Mouse (Mus musculus): ENCODE measurements at regions not wholly inside any gene's neighbourhood (a gene's known extent, or its start where the extent isn't known, plus 50 kb on each side); places are given as distances from the start of the nearest gene placed in this dataset.

- DNase-seq: no peak
These were observed 395.5 kb downstream of the Wdr11 start for GRCm38 (mm10) chr7:129987119-129987665.

DNA sequence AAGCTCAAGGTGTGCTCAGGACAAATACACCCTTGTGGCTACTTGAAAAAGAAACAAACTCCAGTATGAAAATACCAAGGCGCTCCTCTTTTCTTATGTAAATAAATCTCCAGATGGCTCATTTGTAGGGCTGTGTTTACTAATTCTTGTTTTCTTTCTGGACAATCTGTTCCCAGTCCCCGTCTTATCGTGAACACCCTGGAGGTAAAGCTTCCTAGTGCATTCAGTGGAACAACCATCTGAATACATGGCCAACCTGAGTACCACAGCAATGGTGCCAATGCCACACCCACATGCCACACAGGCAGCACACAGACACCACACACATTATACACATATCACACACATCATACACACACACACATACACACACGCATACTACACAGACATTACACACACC is 396.1 kb downstream of the Wdr11 start:
- no peak for DNase-seq

DNA sequence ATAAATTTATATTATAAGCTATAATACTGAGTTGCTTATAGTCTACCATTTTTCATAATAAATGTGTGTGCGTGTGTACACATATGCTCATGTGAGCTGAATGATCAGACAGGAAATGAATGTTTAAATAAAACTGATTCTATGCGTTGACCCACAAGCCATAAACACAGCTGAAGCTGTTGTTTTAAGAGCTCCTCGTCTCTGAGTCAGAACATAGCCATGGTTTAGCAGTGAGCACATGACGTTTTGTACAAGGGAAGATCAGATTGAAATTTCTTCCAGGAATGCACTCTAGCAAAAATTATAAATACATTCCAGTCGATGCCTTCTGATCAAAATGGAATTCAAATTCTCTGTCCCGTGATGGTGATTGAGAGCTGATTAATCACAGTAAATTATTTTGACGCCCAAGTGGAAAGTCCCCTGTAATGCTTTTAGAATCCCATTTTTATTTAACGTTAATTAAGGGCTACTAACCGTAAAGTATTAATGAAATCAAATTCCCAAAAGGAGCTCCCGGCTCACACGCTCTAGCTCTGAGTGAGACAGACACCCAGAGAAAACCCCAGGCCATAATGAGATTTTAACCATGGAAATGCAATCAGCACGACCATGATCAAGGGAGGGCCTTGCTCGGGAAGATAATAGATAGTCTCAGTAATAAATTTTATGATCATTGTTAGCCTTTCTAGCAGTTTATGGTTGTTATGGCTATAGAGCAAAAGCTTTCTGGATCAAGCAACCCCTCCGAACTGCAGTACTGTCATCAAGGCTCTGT is 402.0 kb downstream of the Wdr11 start:
- no peak for DNase-seq

- DNase-seq: no peak
These were observed 403.9 kb downstream of the Wdr11 start for GRCm38 (mm10) chr7:129995529-129995928.

DNA sequence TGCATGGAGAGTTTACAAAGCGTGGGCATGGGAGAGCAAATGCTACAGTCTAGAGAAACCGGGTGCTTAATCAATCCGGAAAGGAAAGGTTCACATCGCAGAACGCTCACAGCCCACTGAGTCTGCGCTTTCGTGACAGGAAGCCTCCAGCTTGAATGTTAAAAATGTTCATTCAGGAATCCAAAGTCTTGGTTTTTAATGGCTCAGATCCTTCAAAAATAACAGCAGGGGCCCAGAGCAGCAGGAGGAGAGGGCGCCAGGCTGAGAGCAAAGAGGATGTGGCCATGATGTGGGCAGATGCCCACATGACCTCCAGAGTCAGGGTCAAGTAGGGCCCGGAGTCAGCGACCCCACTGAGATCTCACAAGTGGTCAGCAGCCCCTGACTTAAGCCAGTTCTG is 409.4 kb downstream of the Wdr11 start:
- DNase-seq: peak; percentile 21 to 30

- no peak for DNase-seq
These were observed 410.3 kb downstream of the Wdr11 start for GRCm38 (mm10) chr7:130002002-130002401.

DNA sequence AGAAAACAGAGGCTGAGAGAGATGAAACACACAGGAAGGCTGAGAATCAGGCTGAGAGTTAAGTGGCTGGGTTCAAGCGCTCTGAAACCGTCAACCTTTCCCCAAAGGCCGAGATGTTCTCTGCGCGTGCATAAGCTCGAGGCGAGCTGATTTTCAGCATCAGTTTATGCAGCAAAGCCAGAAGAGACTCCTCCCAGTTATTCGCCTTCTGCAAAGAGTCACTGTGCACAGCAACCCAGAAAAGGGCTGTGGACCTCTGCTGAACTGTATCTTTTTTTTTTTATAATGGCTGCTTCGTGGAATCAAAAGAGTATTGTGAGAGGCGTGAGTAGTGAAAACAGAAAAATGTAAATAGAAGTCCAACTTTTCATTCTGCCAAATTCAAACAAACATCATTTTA is 413.7 kb downstream of the Wdr11 start:
- DNase-seq: no peak

GRCm38 (mm10) chr7:130007993-130008583 is 416.4 kb downstream of the Wdr11 start:
- DNase-seq: no peak

- DNase-seq: no peak
These were observed 417.1 kb downstream of the Wdr11 start for GRCm38 (mm10) chr7:130008591-130009418.

- no peak for DNase-seq
These were observed 420.4 kb downstream of the Wdr11 start for GRCm38 (mm10) chr7:130012067-130012466.

- no peak for DNase-seq
These were observed 421.4 kb downstream of the Wdr11 start for GRCm38 (mm10) chr7:130013109-130013508.

DNA sequence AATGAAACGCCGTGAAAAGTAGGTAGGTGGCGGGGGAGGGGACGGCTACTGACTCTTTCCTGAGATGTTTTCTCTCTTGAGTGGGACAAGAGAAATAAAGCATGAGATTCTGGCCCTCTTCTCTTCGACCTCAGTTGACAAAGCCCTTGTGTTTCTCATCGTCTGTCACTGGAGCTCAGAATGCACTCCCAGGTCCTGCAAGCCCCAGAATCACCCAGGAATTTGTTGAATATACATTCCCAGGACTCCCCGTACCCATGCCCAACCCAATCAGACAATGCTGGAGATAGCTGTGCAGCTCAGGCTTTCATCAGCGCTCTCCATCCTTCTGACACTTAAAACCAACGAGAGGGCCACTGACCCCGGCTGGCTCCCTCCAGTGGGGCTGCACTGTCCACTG is 422.9 kb downstream of the Wdr11 start:
- no peak for DNase-seq

GRCm38 (mm10) chr7:130015375-130016014 is 423.8 kb downstream of the Wdr11 start:
- no peak for DNase-seq

GRCm38 (mm10) chr7:130016015-130016874 is 424.6 kb downstream of the Wdr11 start:
- no peak for DNase-seq

DNA sequence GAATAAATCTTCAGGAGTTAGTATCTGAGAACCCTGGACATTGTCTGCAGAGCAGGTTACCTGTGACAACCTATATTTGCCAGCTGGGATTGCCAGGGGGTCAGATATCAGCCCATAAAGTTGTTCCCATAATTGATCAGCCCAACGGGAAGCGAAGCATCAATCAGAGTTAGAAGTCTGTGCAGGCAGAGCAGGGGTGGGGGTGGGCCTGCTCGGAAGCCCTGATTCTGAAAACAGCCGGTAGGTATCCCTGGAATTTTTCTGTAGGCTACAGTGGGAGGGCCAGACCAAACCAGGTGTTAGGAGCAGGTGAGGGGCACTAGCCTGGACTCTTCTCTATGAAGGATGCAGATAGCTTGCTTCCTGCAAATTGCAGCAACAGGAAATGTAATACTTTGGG is 427.2 kb downstream of the Wdr11 start:
- DNase-seq: no peak

DNA sequence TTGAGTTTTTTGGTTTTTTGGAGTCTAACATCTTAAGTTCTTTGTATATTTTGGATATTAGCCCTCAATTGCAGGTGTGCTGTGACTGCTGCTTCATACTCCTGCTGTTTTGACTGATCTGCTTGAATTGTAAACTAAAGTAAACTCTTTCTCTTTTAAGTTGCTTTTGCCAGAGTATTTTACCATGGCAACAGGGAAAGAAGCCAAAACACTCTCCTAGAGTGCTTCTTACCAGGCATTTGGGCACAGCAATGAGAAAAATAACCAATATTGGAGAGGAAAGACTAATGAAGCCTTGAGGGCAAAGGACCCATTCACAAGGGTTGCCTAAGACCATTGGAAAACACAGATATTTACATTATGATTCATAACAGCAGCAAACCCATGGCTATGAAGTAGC is 437.3 kb downstream of the Wdr11 start:
- DNase-seq: no peak

GRCm38 (mm10) chr7:130030711-130031110 is 439.0 kb downstream of the Wdr11 start:
- DNase-seq: no peak

GRCm38 (mm10) chr7:130036235-130036634 is 444.6 kb downstream of the Wdr11 start:
- no peak for DNase-seq

- no peak for DNase-seq
These were observed 445.3 kb downstream of the Wdr11 start for GRCm38 (mm10) chr7:130036845-130037572.

- no peak for DNase-seq
These were observed 445.9 kb downstream of the Wdr11 start for GRCm38 (mm10) chr7:130037573-130037925.

- no peak for DNase-seq
These were observed 448.9 kb downstream of the Wdr11 start for GRCm38 (mm10) chr7:130040596-130040995.
